Mouse (Mus musculus): ENCODE results near the gene Hoxa3. TPM values are rescaled to one million over a fixed set of nuclear protein-coding genes. Genes with fewer than 3 reads are reported as not detected.

The Hoxa3 gene
- polyA plus RNA-seq, 1 experiment from 2014 or later, result 3.7 TPM

DNA sequence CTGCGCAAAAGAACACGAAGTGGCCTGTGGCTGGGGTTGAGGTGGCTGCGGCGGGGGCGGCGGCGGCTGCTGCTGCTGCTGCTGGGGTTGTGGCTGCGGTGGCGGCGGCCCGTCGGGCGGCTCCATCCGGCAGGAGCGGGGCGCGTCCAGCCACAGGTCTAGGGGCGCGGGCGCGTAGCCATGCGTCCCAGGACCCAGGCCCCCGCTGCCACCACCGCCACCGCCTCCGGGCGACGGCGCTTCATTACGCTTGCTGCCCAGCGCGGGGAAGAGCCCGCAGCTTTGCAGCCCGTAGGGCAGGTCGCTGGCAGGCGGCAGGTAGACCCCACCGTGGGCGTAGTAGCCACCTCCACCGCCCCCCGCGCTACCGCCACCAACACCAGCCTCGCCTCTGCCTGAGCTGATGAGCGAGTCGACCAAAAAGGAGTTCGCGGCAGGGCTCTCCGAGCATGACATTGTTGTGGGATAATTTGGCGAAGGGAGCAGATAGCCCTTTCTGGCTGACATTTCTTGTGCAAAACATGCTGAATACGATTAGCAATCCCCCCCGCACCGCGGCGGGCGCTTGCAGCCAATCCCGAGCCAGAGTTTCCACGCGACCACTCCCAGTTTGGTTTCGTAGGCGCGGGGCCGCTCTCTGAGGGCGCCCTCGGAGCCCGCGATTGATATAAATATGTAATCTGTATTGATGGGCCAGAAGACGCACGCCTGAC is 21.4 kb upstream of the Hoxa3 start:
- DNase-seq (ENCODE audit: low spot score), result peak; percentile 74
- H3K9me3 ChIP-seq, result no peaks in the 10 kb centered on the region
- H3K27me3 ChIP-seq (ENCODE audit: insufficient read depth, poor library complexity, severe bottlenecking), result peaks cover 99% of the 10 kb centered on the region
- H3K4me3 ChIP-seq, result peak overlapping the region; percentile 41
- H3K4me1 ChIP-seq, result peaks cover 16% of the 10 kb centered on the region
- no peaks in the 10 kb centered on the region for H3K36me3 ChIP-seq
- 2% methylated on average over 65 of the region's 68 CpGs for WGBS
- peak overlapping the region; percentile 53; the same call in 1 of the 2 replicates for H3K27ac ChIP-seq

DNA sequence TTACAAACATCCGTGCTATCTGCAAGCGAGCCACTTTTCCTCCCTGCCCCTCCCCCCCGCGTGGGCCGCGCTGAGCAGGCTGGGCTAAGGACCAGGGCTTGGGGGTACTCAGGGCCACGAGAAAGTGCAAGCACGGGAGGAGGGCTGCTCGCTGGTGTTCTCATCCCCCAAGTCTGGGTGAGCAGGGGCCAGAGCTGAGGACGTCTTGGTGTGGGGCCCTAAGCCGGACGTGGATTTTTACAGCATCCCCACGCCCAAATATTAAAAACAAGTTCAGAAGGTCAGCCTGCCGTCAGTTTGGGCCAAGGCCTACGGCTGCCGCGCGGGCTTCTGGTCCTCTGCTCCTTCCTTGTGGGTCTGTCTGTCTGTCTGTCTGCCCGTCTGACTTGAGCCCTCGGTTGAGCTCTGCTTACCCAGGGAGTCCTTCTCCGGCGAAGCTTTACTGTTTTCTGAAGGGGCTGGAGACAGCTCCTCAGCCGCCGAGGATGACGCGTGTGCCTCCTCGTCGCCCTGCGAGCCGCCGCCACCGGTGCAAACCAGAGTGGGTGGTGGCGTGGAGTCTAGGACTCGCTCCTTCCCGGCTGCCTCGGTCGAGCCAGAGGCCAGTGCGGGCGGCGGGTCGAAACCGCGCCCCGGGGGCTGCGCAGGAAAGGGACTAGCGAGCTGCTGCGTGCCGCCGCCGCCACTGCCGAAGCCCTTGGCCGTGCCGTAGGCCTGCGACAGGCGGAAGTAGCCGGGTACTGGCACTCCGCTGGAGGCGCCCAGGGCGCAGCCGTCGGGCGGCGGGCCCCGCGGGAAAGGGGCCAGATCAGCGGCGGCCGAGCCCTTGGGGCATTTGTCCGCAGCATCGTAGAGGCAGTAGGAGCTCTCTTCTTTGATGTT is 20.7 kb upstream of the Hoxa3 start:
- under 1% methylated on average over 70 of the region's 70 CpGs for WGBS
- DNase-seq (ENCODE audit: low spot score), result peak; percentile 76
- H3K4me1 ChIP-seq, result peaks cover 20% of the 10 kb centered on the region
- no peaks in the 10 kb centered on the region for H3K36me3 ChIP-seq
- H3K9me3 ChIP-seq, result no peaks in the 10 kb centered on the region
- peaks cover 99% of the 10 kb centered on the region for H3K27me3 ChIP-seq (ENCODE audit: insufficient read depth, poor library complexity, severe bottlenecking)
- peak overlapping the region; percentile 41 for H3K4me3 ChIP-seq
- H3K27ac ChIP-seq, result peak overlapping the region; percentile 53; the same call in 1 of the 2 replicates

DNA sequence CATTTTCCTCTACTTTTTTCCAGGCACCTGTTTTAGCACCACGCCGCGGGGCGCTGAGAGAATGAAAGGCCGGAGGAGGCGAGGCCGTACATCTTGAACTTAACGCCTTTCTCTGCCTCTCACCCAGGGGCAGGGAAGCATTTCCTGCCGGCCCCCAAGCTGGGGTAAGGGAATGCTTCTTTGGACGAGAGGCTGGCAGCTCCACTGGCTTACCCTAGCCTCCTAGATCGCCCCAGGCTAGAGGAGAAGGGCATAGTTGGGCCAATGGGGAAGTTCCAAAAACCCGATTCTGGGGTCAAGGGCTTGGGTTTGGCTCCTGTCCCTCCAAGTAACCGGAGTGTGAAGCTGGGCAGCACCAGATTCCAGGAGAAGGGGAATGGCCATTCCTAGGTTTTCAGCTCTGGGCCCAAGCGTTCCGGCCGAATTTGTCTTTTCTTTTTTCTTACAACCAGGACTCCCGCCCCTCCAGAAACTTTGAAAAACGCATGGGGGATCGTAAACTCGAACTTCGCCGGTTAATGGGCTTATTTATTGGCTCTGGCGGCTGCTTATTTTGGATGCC is 19.9 kb upstream of the Hoxa3 start:
- H3K4me3 ChIP-seq, result peak overlapping the region; percentile 22; the same call in 1 of the 2 replicates
- WGBS, result 2% methylated on average over 23 of the region's 23 CpGs
- no peaks in the 10 kb centered on the region for H3K9me3 ChIP-seq
- no peaks in the 10 kb centered on the region for H3K36me3 ChIP-seq
- no peak overlapping the region for H3K27ac ChIP-seq
- peak; percentile 72 for DNase-seq (ENCODE audit: low spot score)
- H3K4me1 ChIP-seq, result peaks cover 20% of the 10 kb centered on the region
- H3K27me3 ChIP-seq (ENCODE audit: insufficient read depth, poor library complexity, severe bottlenecking), result peaks cover 99% of the 10 kb centered on the region

DNA sequence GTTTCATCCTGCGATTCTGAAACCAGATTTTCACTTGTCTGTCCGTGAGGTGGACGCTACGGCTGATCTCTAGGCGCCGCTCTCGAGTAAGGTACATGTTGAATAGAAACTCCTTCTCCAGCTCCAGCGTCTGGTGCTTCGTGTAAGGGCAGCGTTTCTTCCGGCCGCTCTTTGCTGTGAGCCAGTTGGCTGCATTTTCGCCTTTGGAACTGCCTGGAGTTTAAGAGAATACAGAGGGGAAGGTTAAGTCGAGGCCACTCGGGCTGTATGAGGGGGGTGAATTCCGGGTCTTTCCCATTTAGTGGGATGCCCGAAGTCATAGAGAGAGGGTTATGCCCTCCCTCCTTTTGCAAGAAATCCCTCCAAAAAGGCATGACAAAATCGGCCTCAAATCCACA is 19.4 kb upstream of the Hoxa3 start:
- Histone ChIP-seq H3K27ac (no peak overlapping the region), H3K9me3 (no peaks in the 10 kb centered on the region), H3K4me3 (0 out of 2 replicates have a peak overlapping the region, but pooled peaks have one; percentile 16), H3K4me1 (peaks cover 20% of the 10 kb centered on the region), H3K27me3 (ENCODE audit: insufficient read depth, poor library complexity, severe bottlenecking) (peaks cover 99% of the 10 kb centered on the region), H3K36me3 (no peaks in the 10 kb centered on the region)
- WGBS, result under 1% methylated on average over 18 of the region's 18 CpGs
- DNase-seq (ENCODE audit: low spot score), result no peak

DNA sequence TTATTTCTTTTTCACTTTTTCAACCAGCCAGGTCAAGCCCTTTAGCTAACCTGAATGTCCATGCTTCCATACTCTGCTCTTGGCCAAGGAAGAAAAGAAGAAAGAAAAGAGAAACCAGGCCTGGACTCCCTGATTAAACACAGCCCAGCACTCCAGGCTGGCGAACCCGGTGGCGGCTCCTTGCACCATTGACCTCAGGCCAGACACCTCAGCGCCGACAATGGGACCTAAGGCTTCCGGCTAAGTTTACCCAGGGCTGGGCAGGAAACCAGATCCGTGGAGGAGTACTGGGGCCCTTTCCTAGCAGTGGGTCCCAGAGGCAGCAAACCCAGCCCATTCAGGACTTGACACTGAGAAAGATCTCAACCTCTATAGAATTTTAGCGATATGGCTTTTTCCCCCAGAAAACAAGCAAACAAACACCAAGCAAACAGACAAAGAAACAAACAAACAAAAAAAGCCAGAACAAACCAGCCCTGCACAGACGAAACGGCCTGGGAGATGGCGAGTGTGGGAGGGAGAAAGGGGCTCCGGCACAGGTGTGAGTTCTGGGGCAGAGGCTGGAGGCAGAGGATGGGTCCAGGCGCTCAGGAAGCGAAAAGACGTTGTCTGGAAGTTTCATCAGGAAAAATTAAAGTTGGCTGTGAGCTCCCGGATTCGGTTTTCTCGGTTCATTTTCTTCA is 18.9 kb upstream of the Hoxa3 start:
- no peaks in the 10 kb centered on the region for H3K9me3 ChIP-seq
- H3K27ac ChIP-seq, result no peak overlapping the region
- H3K4me1 ChIP-seq, result peaks cover 20% of the 10 kb centered on the region
- H3K27me3 ChIP-seq (ENCODE audit: insufficient read depth, poor library complexity, severe bottlenecking), result peaks cover 99% of the 10 kb centered on the region
- H3K4me3 ChIP-seq, result 0 out of 2 replicates have a peak overlapping the region, but pooled peaks have one; percentile 0
- DNase-seq (ENCODE audit: low spot score), result no peak
- no peaks in the 10 kb centered on the region for H3K36me3 ChIP-seq
- WGBS, result 1% methylated on average over 18 of the region's 18 CpGs

DNA sequence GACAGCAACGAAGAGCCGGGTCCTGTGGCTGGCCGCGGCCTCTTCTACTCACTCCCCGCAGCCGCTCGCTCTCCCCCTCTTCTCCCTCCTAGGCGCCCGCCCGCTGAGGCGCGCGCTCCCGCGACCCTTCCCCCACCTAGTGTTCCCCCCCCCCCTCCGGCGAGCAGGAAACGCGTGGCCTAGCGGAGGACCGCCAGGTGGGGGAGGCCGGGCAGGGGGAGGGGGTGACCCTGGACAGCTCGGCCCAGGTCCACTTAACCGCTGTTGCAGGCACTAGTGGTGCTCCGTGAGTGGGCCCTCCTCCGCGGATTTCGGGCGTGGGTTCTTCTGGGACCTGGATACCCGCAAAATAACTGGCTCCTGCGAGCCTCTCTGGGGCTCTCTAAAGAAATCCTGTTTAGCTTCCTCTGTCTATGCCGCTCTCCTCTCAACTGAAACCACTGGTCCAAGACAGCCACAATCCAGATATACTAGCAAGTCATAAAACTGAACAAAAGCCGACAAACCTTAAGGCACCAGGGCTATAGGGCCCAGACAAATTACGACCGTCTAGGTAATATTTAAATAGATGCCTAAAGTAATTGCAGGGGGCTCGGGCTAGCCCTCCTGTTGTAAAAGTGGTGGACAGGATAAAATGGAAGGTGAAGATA is 17.5 kb upstream of the Hoxa3 start, which contains the start of gene Hoxa9:
Gene Hoxa9, minus strand, starts transcription at position 574 of the 650 bp plus-strand sequence.
- Histone ChIP-seq H3K27ac (no peak within 1 kb of the TSS), H3K4me3 (peak within 1 kb of the TSS; percentile 34), H3K36me3 (no peaks in the 10 kb centered on the region), H3K9me3 (no peaks in the 10 kb centered on the region), H3K27me3 (ENCODE audit: insufficient read depth, poor library complexity, severe bottlenecking) (peaks cover 99% of the 10 kb centered on the region), H3K4me1 (peaks cover 25% of the 10 kb centered on the region)
- WGBS, result 2% methylated on average over 34 of the region's 36 CpGs
- DNase-seq (ENCODE audit: low spot score), result no peak

DNA sequence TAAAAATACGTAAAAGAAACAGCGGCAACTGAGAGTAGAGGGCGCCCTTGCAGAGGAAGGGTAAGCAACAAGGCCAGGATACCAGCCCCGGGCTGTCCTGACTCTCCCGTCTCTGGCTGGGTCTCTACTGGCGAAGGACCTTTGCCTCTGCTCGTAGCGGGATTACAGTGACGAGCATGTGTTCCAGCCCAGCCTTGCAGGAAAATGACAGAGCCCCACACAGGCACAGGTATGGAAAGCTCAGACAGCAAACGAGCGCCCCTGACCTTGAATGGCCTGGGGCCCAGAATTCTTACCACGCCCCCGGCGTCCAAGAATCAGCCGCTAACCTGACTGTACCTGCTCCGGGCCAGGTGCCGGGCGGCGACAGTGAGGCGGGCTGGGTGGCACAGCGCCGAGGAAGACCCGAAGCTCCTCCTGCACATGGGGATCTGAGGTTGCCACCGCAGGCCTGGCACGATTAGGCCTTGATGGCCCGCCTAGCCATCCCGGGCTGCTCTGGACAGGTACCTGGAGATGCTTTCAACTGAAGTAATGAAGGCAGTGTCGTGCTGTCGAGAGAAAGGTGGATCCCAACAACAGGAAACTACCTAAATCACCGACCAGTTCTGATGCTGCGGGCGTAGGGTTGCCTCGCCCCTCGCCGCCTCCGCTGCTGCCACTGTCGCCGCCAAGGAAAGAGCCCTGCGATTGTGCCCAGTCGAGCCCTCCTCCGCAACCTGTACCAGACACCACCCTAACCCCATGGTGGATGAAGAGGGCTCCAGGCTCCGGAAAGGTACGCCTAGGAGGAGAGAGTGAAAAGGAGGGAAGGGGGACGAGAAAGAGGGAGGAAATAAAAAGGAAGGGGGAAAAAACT is 16.7 kb upstream of the Hoxa3 start:
- no peak for DNase-seq (ENCODE audit: low spot score)
- peak overlapping the region; percentile 34; the same call in 1 of the 2 replicates for H3K4me3 ChIP-seq
- H3K9me3 ChIP-seq, result no peaks in the 10 kb centered on the region
- peaks cover 99% of the 10 kb centered on the region for H3K27me3 ChIP-seq (ENCODE audit: insufficient read depth, poor library complexity, severe bottlenecking)
- peaks cover 26% of the 10 kb centered on the region for H3K4me1 ChIP-seq
- WGBS, result 1% methylated on average over 44 of the region's 44 CpGs
- H3K36me3 ChIP-seq, result no peaks in the 10 kb centered on the region
- H3K27ac ChIP-seq, result no peak overlapping the region

DNA sequence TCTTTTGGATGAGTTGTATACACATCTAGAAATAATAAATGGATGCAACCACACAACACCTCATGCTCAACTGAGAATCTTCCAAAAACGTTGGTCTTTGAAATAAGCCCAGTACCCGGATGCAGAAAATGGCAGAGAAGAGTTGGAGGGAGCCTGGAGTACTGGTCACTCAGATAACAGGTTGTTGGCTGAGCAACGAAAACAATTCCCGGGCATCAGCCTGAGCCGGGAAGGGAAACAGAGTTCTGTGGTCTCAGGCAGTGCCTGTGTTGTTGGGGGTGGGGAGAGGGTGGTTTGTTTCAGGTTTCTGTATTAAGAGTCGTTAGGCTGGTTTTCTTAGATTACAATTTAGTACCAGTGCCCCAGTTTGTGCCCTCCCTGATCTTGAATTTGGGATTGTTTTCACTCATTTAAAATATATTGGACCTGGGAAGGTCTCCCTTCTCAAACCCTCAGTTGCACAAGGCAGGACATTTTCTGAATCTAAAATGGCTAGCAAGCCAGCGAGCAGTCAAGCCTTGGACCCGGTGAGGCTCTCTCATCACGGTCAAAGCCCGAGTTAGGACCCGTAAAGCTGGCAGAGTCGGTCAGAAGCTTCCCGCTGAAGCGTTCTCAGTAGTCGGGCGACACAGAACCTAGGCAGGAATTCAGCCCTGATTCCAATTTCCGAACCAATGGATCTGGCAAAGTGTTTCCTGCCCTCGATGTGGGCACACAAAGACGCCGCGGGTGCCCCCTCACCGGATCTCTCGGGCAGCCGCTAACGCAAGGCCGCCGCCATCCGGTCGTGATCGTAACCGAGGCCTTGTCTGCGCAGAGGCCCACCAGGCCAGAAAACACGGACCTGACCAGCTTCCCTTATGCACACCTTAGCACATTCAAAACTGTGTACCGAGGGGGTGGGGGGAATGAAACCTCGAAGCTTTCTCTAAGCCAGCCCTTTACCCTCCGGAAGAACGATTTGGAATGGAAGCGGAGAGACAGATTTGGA is 15.6 kb upstream of the Hoxa3 start:
- 1% methylated on average over 38 of the region's 38 CpGs for WGBS
- H3K36me3 ChIP-seq, result no peaks in the 10 kb centered on the region
- H3K4me3 ChIP-seq, result 0 out of 2 replicates have a peak overlapping the region, but pooled peaks have one; percentile 15
- H3K9me3 ChIP-seq, result no peaks in the 10 kb centered on the region
- peaks cover 99% of the 10 kb centered on the region for H3K27me3 ChIP-seq (ENCODE audit: insufficient read depth, poor library complexity, severe bottlenecking)
- DNase-seq (ENCODE audit: low spot score), result no peak
- no peak overlapping the region for H3K27ac ChIP-seq
- peaks cover 18% of the 10 kb centered on the region for H3K4me1 ChIP-seq

DNA sequence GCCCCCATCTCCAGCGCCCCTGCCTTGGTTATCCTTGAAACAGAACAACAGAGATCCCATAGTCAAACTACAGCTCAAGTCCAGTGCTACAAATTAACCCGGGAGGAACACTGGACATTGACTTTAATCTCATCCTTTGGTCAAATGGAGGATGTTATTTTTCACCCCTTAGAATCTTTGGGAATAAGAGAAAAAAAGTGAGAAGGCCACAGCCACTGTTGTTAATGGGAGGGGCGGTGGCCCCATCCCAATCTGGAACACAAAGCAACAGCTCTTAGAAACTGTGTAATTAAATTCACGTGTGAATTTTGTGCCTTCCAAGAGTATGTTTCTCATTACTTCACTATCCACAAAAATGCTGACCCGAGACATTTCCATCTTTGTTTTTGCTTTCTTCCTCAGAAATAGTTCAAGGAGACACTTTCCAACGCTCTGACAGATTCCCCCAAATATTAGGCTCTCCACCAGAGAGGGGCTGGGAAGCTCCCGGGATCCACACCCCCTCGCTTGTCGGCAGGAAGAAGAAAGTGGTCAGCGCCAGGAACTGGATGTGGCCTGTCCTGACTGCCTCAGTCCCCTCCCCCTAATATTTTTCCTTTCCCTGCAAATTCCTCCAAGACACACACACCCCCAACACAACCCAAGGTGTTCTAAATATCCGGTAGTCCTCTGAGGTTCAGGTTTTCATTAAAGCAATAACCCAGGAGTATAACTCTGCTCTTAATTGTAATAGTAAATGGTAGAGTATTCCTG is 14.5 kb upstream of the Hoxa3 start:
- WGBS, result 4% methylated on average over 11 of the region's 11 CpGs
- H3K36me3 ChIP-seq, result no peaks in the 10 kb centered on the region
- H3K4me3 ChIP-seq, result no peak overlapping the region
- no peaks in the 10 kb centered on the region for H3K9me3 ChIP-seq
- H3K27me3 ChIP-seq (ENCODE audit: insufficient read depth, poor library complexity, severe bottlenecking), result peaks cover 99% of the 10 kb centered on the region
- peaks cover 14% of the 10 kb centered on the region for H3K4me1 ChIP-seq
- DNase-seq (ENCODE audit: low spot score), result no peak
- H3K27ac ChIP-seq, result no peak overlapping the region

DNA sequence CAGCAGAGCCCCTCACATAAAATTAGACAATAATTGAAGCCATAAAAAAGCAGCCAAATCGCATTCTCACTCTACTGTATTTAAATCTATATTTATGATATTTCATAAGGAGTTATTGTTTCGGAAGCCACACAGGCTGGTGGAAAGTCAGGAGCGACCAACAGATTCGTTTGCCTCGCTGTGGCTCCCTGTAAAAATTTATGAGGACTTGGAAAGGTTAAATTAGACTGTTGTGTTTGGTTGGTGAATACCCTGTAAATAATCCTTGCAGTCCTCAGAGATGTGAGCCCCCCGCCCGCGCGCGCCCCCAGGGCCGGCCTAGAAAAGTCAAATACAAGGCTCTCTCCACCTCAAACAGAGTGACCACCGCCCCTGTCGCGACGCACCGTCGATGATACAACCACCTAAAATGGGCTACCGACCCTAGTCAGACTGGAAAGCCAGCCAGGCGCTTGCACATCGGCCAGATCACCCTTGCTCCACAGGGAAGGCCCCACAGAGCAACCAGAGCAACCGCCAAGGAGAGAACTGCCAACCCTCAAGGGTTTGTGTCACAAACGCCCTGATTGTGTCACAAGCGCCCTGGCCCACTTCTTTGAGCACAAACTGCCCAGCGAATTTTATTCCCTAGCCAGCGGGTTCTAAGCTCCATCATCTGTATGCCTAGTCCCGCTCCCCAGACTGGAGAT is 13.6 kb upstream of the Hoxa3 start:
- H3K4me1 ChIP-seq, result peaks cover 19% of the 10 kb centered on the region
- H3K36me3 ChIP-seq, result no peaks in the 10 kb centered on the region
- peaks cover 99% of the 10 kb centered on the region for H3K27me3 ChIP-seq (ENCODE audit: insufficient read depth, poor library complexity, severe bottlenecking)
- H3K27ac ChIP-seq, result no peak overlapping the region
- H3K4me3 ChIP-seq, result no peak overlapping the region
- H3K9me3 ChIP-seq, result no peaks in the 10 kb centered on the region
- 4% methylated on average over 26 of the region's 26 CpGs for WGBS
- no peak for DNase-seq (ENCODE audit: low spot score)

Measured in heart, embryonic 10.5 days (tissue).